Mouse (Mus musculus) lung, postnatal 14 days (tissue): Measurements from ENCODE around the gene Zfp983.
"Not testable (repeated sequence)": the region's sequence is repeated elsewhere in the genome, so short reads cannot be mapped to it uniquely, and the experiment has no call there.

Experiments
- DNase-seq: peaks from one replicate; pipeline ENCODE4 v3.0.0; 2021

The Zfp983 gene

GRCm38 (mm10) chr17:21650364-21650907 lies at the start of gene Zfp983:
Gene Zfp983 (plus strand): TSS chr17:21650624.
- DNase-seq: peak; percentile 75

- no peak for DNase-seq
Observed at GRCm38 (mm10) chr17:21616356-21616755, 34.1 kb upstream of the Zfp983 start.

- DNase-seq: no peak
Observed at GRCm38 (mm10) chr17:21617352-21617751, 33.1 kb upstream of the Zfp983 start.

GRCm38 (mm10) chr17:21623647-21624046 lies 26.8 kb upstream of the Zfp983 start:
- no peak for DNase-seq

GRCm38 (mm10) chr17:21635758-21636157 lies 14.7 kb upstream of the Zfp983 start:
- not testable (repeated sequence) for DNase-seq

GRCm38 (mm10) chr17:21648791-21649190 lies 1.6 kb upstream of the Zfp983 start:
- no peak for DNase-seq

GRCm38 (mm10) chr17:21649936-21650335 lies 488 bp upstream of the Zfp983 start:
- DNase-seq: peak; percentile 14

GRCm38 (mm10) chr17:21678826-21679225 lies 28.4 kb downstream of the Zfp983 start:
- not testable (repeated sequence) for DNase-seq

GRCm38 (mm10) chr17:21679273-21680018 lies 29.0 kb downstream of the Zfp983 start:
- DNase-seq: peak; percentile 85

GRCm38 (mm10) chr17:21680019-21680376 lies 29.6 kb downstream of the Zfp983 start:
- not testable (repeated sequence) for DNase-seq

- DNase-seq: no peak
Observed at GRCm38 (mm10) chr17:21691560-21691959, 41.1 kb downstream of the Zfp983 start, which contains the start of gene Gm10226. Gene Gm10226 (plus strand): TSS chr17:21691860.

GRCm38 (mm10) chr17:21693342-21693741 lies 42.9 kb downstream of the Zfp983 start:
- DNase-seq: no peak

- DNase-seq: no peak
Observed at GRCm38 (mm10) chr17:21696073-21696472, 45.6 kb downstream of the Zfp983 start.

GRCm38 (mm10) chr17:21702281-21703240 lies 52.1 kb downstream of the Zfp983 start:
- no peak for DNase-seq

GRCm38 (mm10) chr17:21703414-21703813 lies 53.0 kb downstream of the Zfp983 start:
- DNase-seq: no peak

GRCm38 (mm10) chr17:21707343-21707996 lies 57.0 kb downstream of the Zfp983 start, which contains the start of gene Zfp760:
Gene Zfp760 (plus strand): TSS chr17:21707741.
- peak; percentile 89 for DNase-seq

- DNase-seq: no peak
Observed at GRCm38 (mm10) chr17:21708401-21708800, 58.0 kb downstream of the Zfp983 start.
